Mouse (Mus musculus) neural tube, embryonic 10.5 days (tissue): Measurements from ENCODE around the gene Tmem196.
"Not testable (repeated sequence)": the region's sequence is repeated elsewhere in the genome, so short reads cannot be mapped to it uniquely, and the experiment has no call there.

Experiments
- DNase-seq: peaks from one replicate; pipeline ENCODE4 v3.0.0-alpha.2; 2017; ENCODE audit warnings: low spot score; ENCODE audit errors: extremely low spot score

Gene Tmem196

DNA sequence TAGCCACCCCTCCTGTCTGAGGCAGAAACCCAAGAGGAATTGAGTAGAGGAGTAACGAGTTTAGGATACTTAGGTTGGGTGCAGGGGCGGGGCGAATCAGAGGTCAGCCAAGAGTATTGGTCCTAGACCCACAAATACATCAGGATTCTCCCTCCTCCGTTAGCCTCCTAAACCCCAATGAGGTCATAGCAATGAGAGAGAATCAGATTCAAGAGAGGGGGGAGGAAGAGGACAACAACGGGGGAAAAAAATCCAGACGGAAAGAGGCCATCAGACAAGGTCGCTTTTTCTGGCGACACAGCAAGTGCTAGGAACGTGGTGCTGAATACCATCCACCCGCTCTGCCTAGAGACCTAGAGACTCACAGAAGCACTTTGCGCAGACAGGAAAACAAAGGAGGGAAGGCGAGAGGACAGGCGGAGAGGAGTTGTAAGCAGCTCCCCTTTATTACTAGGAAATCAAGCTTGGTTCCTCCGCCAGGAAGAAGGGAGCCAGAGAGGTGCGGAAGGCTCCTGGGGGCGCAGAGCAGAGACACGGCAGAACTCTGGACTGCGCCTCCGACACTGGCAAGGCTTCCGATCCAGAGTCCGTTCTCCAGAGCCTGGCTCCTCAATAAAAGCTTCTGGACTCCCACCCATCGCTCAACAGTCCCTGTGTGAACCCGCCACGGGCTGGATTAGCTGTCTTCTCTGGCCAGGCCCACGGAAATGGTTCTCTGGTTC, at the start of gene Tmem196:
TSS of gene Tmem196 (plus strand) at position 234 of the 722 bp plus-strand sequence.
- peak; percentile 67 for DNase-seq

DNA sequence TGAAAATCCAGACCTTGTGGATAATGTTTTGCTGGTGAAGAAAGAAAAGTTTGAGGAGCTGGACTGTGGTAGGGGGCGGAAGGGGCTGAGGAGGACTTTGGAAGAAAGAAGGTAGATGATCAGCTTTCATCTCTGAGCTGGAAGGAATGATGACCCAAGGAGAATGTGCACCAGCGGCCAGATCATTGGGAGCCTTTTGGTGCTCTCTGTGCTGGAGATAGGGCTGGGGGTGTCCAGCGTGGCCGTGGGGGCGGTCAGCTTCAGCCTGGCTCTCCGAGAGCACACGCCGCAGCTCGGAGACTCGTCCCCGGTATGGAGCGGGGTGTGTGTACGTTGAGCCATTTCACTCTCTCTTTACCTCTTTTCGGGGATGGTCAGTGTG, 680 bp downstream of the Tmem196 start:
- no peak for DNase-seq

DNA sequence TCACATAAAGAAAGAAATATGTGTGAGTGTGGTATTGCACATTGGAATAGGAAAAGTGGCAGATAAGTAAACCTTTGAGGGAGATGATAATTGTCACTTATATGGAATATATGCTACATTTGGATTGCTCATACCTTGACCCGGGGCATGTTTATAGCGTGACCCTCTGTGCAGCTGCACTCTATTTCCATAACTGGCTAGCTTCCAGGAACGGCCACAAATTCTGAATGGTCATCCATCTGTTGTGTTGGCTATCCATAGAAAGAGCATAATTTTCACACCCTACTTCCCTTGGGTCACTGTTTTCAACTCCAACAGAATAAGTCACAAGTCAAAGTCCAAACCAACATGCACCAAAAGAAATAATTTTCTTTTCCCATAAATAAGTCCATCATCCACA, 11.4 kb downstream of the Tmem196 start:
- DNase-seq: no peak

DNA sequence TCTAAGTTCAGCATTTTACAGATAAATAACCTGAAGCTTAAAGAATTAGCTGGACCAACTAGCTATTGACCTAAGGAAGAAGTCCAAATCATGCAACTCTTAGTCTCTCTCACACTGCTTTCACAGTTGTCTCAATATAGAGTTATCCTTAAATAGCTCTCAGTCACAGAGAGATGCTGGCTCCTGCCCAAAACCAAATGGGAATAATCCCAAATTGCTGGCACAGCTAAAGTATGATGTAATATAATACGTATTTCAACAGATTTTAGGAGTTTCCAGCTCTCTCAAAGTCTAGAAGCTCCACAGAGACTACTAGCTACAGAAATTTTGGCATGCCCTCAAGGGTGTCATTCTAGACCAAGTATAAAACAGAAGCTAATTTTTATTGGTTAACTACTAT, 15.1 kb downstream of the Tmem196 start:
- no peak for DNase-seq

DNA sequence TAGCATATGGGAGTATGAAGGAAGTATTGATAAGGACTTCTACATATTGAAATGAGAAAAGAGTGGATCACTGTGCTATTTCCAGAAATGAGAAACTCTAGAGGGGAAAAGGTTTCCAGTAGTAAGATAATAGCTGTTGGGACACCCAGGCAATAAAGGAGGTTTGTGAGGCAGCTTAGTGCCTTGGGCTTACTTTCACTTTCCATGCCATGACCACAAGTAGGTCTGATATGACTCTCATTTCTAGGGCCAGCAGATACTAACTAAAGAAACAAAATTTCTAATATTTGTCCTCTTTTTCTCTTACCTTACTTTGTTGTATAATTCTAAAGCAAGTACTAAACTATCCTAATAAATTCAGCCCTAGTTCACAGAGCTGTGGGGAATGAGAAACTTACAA, 19.8 kb downstream of the Tmem196 start:
- DNase-seq: no peak

DNA sequence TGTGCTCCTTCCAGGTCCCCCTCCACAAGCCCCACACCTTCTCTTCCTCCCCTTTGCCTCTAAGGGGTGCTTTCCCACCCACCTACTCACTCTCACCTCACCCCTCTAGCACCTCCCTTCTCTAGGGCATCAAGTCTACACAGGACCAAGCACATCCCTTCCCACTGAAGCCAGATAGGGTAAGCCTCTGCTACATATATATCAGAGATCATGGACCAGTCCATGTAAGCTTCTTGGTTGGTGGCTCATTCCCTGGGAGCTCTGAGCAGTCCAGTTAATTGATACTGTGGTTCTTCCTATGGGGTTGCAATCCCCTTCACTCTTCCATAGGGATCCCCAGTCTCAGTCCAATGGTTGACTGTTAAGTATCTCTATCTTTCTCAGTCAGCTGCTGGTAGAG, 24.4 kb downstream of the Tmem196 start:
- no peak for DNase-seq

DNA sequence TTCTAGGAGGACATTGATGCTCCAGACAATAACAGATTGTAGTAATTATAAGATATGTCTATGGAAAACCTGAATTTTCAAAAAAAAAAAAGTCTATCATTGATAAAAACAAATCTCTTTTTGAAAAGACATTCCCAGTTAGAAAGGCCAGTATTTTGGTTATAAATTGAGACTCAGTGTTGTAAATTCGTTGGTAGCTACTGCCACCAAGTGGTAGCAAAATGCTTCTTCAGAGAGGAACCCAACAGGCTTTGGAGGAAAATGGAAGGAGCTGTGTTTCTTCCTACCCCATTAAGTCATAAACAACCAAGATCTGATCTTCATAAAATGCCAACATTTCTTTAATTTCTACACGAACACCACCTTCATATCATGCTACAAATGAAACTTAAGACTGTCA, 36.1 kb downstream of the Tmem196 start:
- DNase-seq: no peak

DNA sequence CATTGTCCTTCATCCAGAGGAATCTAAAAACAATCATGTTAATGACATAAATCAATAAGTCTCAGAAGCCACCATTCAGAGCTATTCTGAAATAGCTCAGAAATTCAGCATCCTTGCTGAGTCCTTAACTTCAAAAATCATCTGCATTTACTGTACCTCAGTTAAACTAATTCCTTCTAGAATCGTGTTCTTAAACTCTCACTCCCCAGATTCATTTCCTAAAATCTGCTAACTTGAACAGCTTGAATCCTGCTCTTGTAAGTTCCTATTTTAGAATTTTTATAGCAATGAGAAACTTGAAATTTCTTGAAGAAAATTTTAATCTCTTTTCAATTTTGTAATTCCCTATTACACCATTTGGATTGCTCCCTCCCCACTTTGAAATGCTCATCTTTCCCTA, 52.6 kb downstream of the Tmem196 start:
- no peak for DNase-seq

DNA sequence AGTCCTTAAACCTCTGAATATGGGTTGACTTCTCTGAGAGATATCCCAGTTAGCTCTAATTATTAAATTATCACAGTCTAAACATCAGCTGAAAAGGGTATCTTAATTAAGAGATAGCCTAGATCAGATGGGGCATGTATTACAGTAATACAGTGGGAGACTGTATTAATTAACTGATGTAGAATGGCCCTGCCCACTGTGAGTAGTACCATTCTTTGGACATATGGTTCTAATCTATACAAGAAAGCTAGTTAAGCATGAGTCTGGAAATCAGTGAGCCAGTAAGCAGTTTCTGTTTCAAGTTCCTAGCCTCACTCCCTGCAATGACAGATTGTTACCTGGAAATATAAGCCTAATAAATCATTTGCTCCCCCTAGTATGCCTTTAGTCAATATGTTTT, 58.7 kb downstream of the Tmem196 start:
- no peak for DNase-seq

DNA sequence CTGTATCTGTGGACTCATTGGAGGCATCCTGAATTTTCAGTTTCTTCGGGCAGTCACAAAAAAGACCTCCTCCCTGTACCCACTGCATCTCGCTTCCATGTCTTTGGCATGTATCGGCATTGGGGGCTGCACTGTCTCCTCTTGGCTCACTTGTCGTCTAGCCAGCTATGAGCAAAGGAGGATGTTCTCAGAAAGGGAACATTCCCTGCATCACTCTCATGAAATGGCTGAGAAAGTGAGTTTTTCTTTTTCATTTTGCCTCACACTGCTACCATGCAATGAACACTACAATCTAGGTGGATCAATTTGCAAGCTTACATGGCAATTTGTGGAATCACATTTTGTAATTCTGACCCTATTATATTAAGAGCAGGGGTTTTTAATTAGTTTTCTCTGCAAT, 69.1 kb downstream of the Tmem196 start:
- no peak for DNase-seq

DNA sequence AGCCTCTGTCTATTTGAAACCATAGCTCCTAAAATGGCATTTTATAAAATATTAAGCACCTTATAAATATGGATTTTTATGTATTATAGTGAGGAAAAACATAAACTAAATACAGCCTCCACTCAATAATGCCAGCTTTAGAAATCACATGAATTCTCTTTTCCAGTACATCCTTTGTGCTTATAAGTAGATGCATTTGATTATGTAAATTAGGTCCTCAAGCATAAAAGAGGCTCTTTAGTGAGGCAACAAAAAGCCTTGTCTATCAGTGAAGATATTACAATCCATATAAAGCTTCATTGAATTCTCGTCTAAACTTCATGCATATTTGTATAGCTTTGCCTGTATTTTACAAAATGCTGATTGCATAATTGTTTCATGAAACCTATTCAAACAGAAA, 69.6 kb downstream of the Tmem196 start:
- DNase-seq: no peak

DNA sequence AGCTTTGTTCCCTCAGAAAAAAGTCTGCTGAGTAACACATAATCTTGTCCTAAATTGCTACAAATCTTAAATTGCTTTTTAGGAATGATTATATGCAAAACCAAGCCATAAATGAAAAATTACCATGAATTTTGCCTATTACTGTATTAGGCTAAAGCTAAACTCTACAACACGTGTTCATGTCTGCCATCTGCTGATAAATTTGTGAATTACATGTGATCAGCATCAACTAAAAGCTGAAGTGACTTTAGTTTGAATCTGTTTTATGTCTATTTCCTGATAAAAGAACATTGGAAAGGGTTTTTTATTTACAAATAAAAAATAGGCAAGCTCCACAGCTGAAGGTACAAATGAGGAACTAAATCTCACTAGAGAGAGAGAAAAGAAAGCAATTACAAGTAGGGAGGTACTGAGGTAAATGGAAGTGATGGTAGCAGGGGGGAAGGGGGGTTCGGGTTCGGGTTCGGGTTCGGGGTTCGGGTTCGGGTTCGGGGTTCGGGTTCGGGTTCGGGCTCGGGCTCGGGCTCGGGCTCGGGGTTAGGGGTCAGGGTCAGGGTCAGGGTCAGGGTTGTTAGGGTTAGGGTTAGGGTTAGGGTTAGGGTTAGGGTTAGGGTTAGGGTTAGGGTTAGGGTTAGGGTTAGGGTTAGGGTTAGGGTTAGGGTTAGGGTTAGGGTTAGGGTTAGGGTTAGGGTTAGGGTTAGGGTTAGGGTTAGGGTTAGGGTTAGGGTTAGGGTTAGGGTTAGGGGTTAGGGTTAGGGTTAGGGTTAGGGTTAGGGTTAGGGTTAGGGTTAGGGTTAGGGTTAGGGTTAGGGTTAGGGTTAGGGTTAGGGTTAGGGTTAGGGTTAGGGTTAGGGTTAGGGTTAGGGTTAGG, 82.7 kb downstream of the Tmem196 start:
- not testable (repeated sequence) for DNase-seq
